Mouse (Mus musculus) bone marrow macrophage, adult 2 months (primary cell): ENCODE data around the gene Baz2b.

Experiments used
- CTCF ChIP-seq: IDR thresholded peaks from 2 replicates; pipeline ENCODE4 v1.5.1; 2012; ENCODE audit warnings: low read depth, mild to moderate bottlenecking, low read length, moderate library complexity
- POLR2A ChIP-seq: IDR thresholded peaks from 2 replicates; pipeline ENCODE4 v1.6.1; 2012; ENCODE audit warnings: mild to moderate bottlenecking, low read depth, low read length, borderline replicate concordance

DNA sequence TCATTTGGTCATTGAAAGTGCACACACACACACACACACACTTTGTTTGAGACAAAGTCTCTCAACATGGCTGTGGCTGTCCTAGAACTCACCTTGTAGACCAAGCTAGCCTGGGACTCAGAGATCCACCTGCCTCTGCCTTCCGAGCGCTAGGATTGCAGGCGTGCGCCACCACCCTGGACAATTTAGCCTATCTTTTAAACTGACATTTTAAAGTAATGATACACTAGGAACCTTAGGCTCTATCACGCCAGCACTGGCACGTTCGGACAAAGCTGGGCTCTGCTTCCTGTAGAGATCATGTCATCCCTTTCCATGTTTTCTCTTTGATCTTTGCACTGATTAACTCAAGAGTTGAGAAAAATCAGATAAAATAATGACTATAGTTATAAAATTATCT is 81.0 kb downstream of the Baz2b start:
- no peak for TF ChIP-seq CTCF
- no peak for TF ChIP-seq POLR2A
